Mouse (Mus musculus): ENCODE results near the gene Bicral. TPM values are rescaled to one million over a fixed set of nuclear protein-coding genes. Genes with fewer than 3 reads are reported as not detected.
"Not testable (repeated sequence)": the region's sequence is repeated elsewhere in the genome, so short reads cannot be mapped to it uniquely, and the experiment has no call there.

Gene Bicral
- polyA plus RNA-seq, 1 experiment from 2014 or later: 7.8 TPM

- Histone ChIP-seq H3K4me1 (replicated peaks) (peaks cover 27% of the 10 kb centered on the region), H3K4me3 (no peak overlapping the region), H3K36me3 (peaks cover 66% of the 10 kb centered on the region), H3K27me3 (no peaks in the 10 kb centered on the region), H3K4me2 (no peak overlapping the region), H3K9me3 (no peaks in the 10 kb centered on the region), H3K9ac (no peak overlapping the region), H3K27ac (no peak overlapping the region)
- no peak for ATAC-seq (ENCODE audit: low FRiP score)
- WGBS: 89% methylated on average over 3 of the region's 3 CpGs
Observed at GRCm38 (mm10) chr17:46776087-46776486, 82.2 kb downstream of the Bicral start.

GRCm38 (mm10) chr17:46775070-46775469 is 83.2 kb downstream of the Bicral start:
- Histone ChIP-seq H3K27me3 (no peaks in the 10 kb centered on the region), H3K36me3 (peaks cover 60% of the 10 kb centered on the region), H3K9ac (no peak overlapping the region), H3K4me3 (no peak overlapping the region), H3K4me1 (replicated peaks) (peaks cover 20% of the 10 kb centered on the region), H3K27ac (no peak overlapping the region), H3K4me2 (no peak overlapping the region), H3K9me3 (no peaks in the 10 kb centered on the region)
- ATAC-seq (ENCODE audit: low FRiP score): no peak
- WGBS: 94% methylated on average over 9 of the region's 9 CpGs

- no peak overlapping the region for H3K9ac ChIP-seq
- no peak for ATAC-seq (ENCODE audit: low FRiP score)
- H3K36me3 ChIP-seq: peaks cover 51% of the 10 kb centered on the region
- WGBS: 38% methylated on average over 2 of the region's 2 CpGs
- H3K9me3 ChIP-seq: no peaks in the 10 kb centered on the region
- H3K4me3 ChIP-seq: no peak overlapping the region
- no peaks in the 10 kb centered on the region for H3K27me3 ChIP-seq
- H3K4me2 ChIP-seq: peak overlapping the region; percentile 95
- peaks cover 20% of the 10 kb centered on the region for H3K4me1 ChIP-seq (replicated peaks)
- H3K27ac ChIP-seq: no peak overlapping the region
Observed at GRCm38 (mm10) chr17:46774131-46774472, 84.2 kb downstream of the Bicral start.

GRCm38 (mm10) chr17:46773278-46774130 is 84.8 kb downstream of the Bicral start:
- Histone ChIP-seq H3K36me3 (peaks cover 45% of the 10 kb centered on the region), H3K4me3 (peak overlapping the region; percentile 83), H3K4me1 (replicated peaks) (peaks cover 20% of the 10 kb centered on the region), H3K27ac (peak overlapping the region; percentile 80), H3K27me3 (no peaks in the 10 kb centered on the region), H3K9me3 (no peaks in the 10 kb centered on the region), H3K4me2 (peak overlapping the region; percentile 95), H3K9ac (peak overlapping the region; percentile 85)
- WGBS: 8% methylated on average over 19 of the region's 20 CpGs
- no peak for ATAC-seq (ENCODE audit: low FRiP score)

GRCm38 (mm10) chr17:46772404-46773277 is 85.6 kb downstream of the Bicral start, which contains the start of gene 2310039H08Rik:
2310039H08Rik (plus strand) TSS chr17:46772635.
- H3K27ac ChIP-seq: peak within 1 kb of the TSS; percentile 80
- under 1% methylated on average over 50 of the region's 50 CpGs for WGBS
- H3K9me3 ChIP-seq: no peaks in the 10 kb centered on the region
- peaks cover 20% of the 10 kb centered on the region for H3K4me1 ChIP-seq (replicated peaks)
- peak; percentile 92 for ATAC-seq (ENCODE audit: low FRiP score)
- no peaks in the 10 kb centered on the region for H3K27me3 ChIP-seq
- H3K4me2 ChIP-seq: peak within 1 kb of the TSS; percentile 95
- peak within 1 kb of the TSS; percentile 83 for H3K4me3 ChIP-seq
- peaks cover 36% of the 10 kb centered on the region for H3K36me3 ChIP-seq
- peak within 1 kb of the TSS; percentile 85 for H3K9ac ChIP-seq

GRCm38 (mm10) chr17:46772038-46772403 is 86.3 kb downstream of the Bicral start:
- no peaks in the 10 kb centered on the region for H3K9me3 ChIP-seq
- 9% methylated on average over 5 of the region's 5 CpGs for WGBS
- ATAC-seq (ENCODE audit: low FRiP score): peak; percentile 55
- H3K27me3 ChIP-seq: no peaks in the 10 kb centered on the region
- H3K36me3 ChIP-seq: peaks cover 30% of the 10 kb centered on the region
- H3K9ac ChIP-seq: peak overlapping the region; percentile 85
- peak overlapping the region; percentile 95 for H3K4me2 ChIP-seq
- peak overlapping the region; percentile 80 for H3K27ac ChIP-seq
- peak overlapping the region; percentile 83 for H3K4me3 ChIP-seq
- H3K4me1 ChIP-seq (replicated peaks): peaks cover 20% of the 10 kb centered on the region

GRCm38 (mm10) chr17:46771616-46772015 is 86.7 kb downstream of the Bicral start:
- Histone ChIP-seq H3K4me1 (replicated peaks) (peaks cover 20% of the 10 kb centered on the region), H3K36me3 (peaks cover 26% of the 10 kb centered on the region), H3K27ac (peak overlapping the region; percentile 80), H3K4me2 (peak overlapping the region; percentile 95), H3K9me3 (no peaks in the 10 kb centered on the region), H3K27me3 (no peaks in the 10 kb centered on the region), H3K4me3 (peak overlapping the region; percentile 83), H3K9ac (peak overlapping the region; percentile 85; the same call in 1 of the 2 replicates)
- WGBS: 71% methylated on average over 17 of the region's 17 CpGs
- ATAC-seq (ENCODE audit: low FRiP score): no peak

GRCm38 (mm10) chr17:46771025-46771424 is 87.3 kb downstream of the Bicral start:
- no peak overlapping the region for H3K4me2 ChIP-seq
- H3K4me3 ChIP-seq: no peak overlapping the region
- 84% methylated on average over 4 of the region's 4 CpGs for WGBS
- ATAC-seq (ENCODE audit: low FRiP score): no peak
- peaks cover 20% of the 10 kb centered on the region for H3K4me1 ChIP-seq (replicated peaks)
- H3K9me3 ChIP-seq: no peaks in the 10 kb centered on the region
- H3K27me3 ChIP-seq: no peaks in the 10 kb centered on the region
- H3K27ac ChIP-seq: no peak overlapping the region
- H3K9ac ChIP-seq: no peak overlapping the region
- H3K36me3 ChIP-seq: peaks cover 20% of the 10 kb centered on the region

GRCm38 (mm10) chr17:46770546-46770945 is 87.7 kb downstream of the Bicral start:
- ATAC-seq (ENCODE audit: low FRiP score): no peak
- Histone ChIP-seq H3K9ac (no peak overlapping the region), H3K27me3 (no peaks in the 10 kb centered on the region), H3K36me3 (peaks cover 15% of the 10 kb centered on the region), H3K27ac (no peak overlapping the region), H3K4me3 (no peak overlapping the region), H3K9me3 (no peaks in the 10 kb centered on the region), H3K4me1 (replicated peaks) (peaks cover 20% of the 10 kb centered on the region), H3K4me2 (no peak overlapping the region)
- 92% methylated on average over 11 of the region's 11 CpGs for WGBS

GRCm38 (mm10) chr17:46767868-46768267 is 90.4 kb downstream of the Bicral start:
- Histone ChIP-seq H3K27me3 (0 out of 2 replicates have a peak, but pooled peaks cover 2% of the 10 kb centered on the region), H3K36me3 (no peaks in the 10 kb centered on the region), H3K9me3 (no peaks in the 10 kb centered on the region), H3K27ac (no peak overlapping the region), H3K4me1 (replicated peaks) (peaks cover 7% of the 10 kb centered on the region), H3K4me2 (no peak overlapping the region), H3K9ac (no peak overlapping the region; the same call in 1 of the 2 replicates), H3K4me3 (no peak overlapping the region)
- WGBS: 61% methylated on average over 8 of the region's 8 CpGs
- no peak for ATAC-seq (ENCODE audit: low FRiP score)

- H3K4me3 ChIP-seq; H3K27me3 ChIP-seq; H3K9me3 ChIP-seq; H3K36me3 ChIP-seq; H3K9ac ChIP-seq; H3K4me2 ChIP-seq; H3K27ac ChIP-seq; ATAC-seq (ENCODE audit: low FRiP score); H3K4me1 ChIP-seq (replicated peaks): not testable (repeated sequence)
- 75% methylated on average over 9 of the region's 9 CpGs for WGBS
Observed at GRCm38 (mm10) chr17:46764916-46765315, 93.4 kb downstream of the Bicral start.

GRCm38 (mm10) chr17:46763544-46763943 is 94.7 kb downstream of the Bicral start, which contains the start of gene Ptcra:
Ptcra (minus strand) TSS chr17:46763712.
- no peaks in the 10 kb centered on the region for H3K36me3 ChIP-seq
- 50% methylated on average over 2 of the region's 2 CpGs for WGBS
- no peak within 1 kb of the TSS for H3K27ac ChIP-seq
- H3K9me3 ChIP-seq: no peaks in the 10 kb centered on the region
- no peaks in the 10 kb centered on the region for H3K4me1 ChIP-seq (replicated peaks)
- H3K4me2 ChIP-seq: no peak within 1 kb of the TSS
- no peak for ATAC-seq (ENCODE audit: low FRiP score)
- no peak within 1 kb of the TSS for H3K4me3 ChIP-seq
- H3K27me3 ChIP-seq: 0 out of 2 replicates have a peak, but pooled peaks cover 2% of the 10 kb centered on the region
- no peak within 1 kb of the TSS for H3K9ac ChIP-seq

All from hindbrain, embryonic 13.5 days (tissue).